Mouse (Mus musculus): ENCODE measurements around the gene Tfcp2. TPM values are rescaled to one million over a fixed set of nuclear protein-coding genes. Genes with fewer than 3 reads are reported as not detected.
"Not testable (repeated sequence)": the region's sequence is repeated elsewhere in the genome, so short reads cannot be mapped to it uniquely, and the experiment has no call there.

The Tfcp2 gene
- total RNA-seq, 4 experiments from 2014 or later, result 14.3 to 17.3 (median 15.6) TPM

DNA sequence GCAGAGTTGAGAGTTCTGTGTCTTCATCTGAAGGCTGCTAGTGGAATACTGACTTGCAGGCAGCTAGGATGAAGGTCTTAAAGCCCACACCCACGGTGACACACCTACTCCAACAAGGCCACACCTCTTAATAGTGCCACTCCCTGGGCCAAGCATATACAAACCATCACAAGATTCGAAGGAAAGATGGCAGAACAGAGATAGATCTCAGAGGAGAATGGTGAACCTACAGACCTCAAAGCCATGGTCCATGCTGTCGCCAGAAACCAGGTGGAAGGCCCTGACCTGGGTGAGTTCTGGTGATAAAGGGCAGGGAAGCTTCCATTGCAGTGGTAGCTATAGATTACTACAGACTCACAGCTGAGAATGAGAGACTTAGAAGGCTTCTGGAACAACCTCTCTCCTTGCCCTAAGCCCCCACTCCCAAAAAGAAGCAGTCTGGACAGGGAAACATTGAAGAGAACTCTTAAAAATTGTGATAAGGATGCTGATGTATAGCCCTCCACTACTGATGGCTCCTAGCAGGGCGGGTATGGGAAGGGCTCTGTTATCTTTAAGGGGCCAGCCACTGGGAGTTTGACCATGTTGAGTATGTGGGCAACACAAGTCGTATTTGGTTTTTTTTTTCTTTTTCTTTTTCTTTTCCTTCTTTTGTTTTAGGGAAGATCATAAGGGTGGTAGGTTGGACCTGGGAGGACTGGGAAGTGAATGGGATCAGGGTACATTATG is 6.1 kb upstream of the Tfcp2 start:
- DNase-seq (ENCODE audit: low spot score), result no peak

DNA sequence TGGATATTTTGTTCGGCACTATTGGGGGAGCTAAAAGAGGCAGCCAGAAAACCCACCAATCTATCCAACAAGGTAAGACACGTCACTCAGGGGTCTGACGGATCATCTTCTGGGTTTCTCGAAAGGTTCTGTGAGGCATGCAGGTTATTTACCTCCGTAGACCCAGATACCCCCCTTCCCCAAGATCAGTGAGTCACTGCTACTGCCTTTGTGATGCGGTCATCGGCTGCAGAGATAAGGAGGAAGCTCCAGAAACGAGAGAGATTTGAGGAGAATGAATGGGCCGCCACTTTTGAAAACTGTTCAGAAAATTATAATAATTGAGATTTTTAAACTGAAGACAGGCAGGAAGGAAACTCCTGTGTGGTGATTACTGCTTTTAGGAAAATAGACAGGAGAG is 4.6 kb upstream of the Tfcp2 start:
- DNase-seq (ENCODE audit: low spot score), result no peak

DNA sequence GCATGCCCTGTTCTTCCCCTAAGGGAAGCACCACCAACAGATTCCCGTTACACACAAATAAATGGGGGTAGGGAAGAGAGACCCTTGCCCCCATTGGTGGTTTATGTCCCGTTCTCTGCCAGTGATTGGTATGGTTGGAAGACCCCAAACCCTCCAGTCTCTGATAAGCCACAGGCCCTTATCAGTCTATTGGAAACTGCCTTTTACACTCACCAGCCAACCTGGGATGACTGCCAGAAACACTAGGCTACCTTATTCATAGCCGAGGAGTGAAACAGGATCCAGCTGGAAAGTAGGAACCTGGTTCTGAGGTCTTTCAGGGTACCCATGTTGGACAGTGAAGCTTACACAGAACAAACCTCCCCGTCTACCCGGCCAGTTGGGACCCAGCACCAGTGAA is 4.2 kb upstream of the Tfcp2 start:
- DNase-seq (ENCODE audit: low spot score), result peak; percentile 46

- DNase-seq (ENCODE audit: low spot score), result no peak
Observed at GRCm38 (mm10) chr15:100550280-100550679, 1.5 kb downstream of the Tfcp2 start.

- not testable (repeated sequence) for DNase-seq (ENCODE audit: low spot score)
Observed at GRCm38 (mm10) chr15:100543651-100544030, 8.2 kb downstream of the Tfcp2 start.

- not testable (repeated sequence) for DNase-seq (ENCODE audit: low spot score)
Observed at GRCm38 (mm10) chr15:100542876-100543650, 8.7 kb downstream of the Tfcp2 start.

DNA sequence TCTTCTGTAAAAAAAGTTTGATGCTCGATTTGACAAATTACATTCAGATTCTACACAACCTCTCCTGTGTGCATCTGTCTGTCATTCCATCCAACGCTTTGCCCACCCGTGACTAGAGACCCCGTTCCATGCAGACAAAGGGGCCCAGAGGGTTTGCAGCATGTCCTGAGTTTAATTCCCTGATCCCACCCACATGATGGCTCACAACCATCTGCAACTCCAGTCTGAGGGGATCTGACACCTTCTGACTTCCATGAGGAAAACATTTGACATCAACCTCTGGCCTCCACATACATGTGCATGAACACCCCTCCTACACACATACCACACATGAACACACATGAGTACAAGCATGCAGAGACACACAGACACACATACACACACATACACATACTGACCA is 10.4 kb downstream of the Tfcp2 start:
- DNase-seq (ENCODE audit: low spot score), result no peak

GRCm38 (mm10) chr15:100541001-100541400 is 10.8 kb downstream of the Tfcp2 start:
- DNase-seq (ENCODE audit: low spot score), result not testable (repeated sequence)

- DNase-seq (ENCODE audit: low spot score), result no peak
Observed at GRCm38 (mm10) chr15:100539411-100539810, 12.4 kb downstream of the Tfcp2 start.

- DNase-seq (ENCODE audit: low spot score), result peak; percentile 66
Observed at GRCm38 (mm10) chr15:100537913-100538312, 13.9 kb downstream of the Tfcp2 start.

DNA sequence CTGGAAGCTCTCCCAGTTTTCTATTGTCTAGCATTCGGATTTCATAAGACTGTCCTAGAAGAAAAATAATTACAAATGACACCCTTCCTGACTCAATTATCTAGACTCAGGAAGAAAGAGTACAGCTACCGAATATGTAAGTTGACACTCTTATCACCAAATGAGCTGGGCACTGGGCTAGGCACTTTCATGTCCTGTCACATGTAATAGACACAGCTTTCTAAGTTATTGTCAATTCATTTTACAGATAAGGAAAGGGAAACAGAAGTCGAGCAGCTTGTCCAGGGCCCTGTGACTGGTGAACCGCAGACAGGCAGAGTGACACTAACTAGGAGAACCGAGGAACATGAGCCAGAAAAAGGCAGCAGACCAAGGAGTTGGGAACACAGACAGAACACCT is 23.9 kb downstream of the Tfcp2 start:
- no peak for DNase-seq (ENCODE audit: low spot score)

GRCm38 (mm10) chr15:100525405-100525804 is 26.4 kb downstream of the Tfcp2 start:
- no peak for DNase-seq (ENCODE audit: low spot score)

DNA sequence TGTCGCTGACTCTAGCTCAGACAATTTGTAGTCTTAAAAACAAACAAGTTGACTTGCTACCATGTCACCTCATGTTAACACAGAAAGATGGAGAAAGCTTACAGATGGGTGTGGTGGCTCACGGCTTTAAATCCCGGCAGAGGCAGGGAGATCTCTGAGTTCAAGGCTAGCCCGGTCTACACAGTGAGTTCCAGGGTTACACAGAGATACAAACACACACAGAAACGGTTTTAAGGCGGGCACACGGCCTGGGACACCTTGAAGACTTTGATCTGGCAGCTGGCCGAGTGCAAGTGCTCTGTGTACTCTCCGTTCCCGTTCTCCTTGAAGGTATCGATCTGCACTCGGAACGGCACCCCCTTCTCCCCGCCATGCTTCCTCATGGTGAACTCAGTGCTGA is 31.5 kb downstream of the Tfcp2 start:
- DNase-seq (ENCODE audit: low spot score), result no peak

- DNase-seq (ENCODE audit: low spot score), result no peak
Observed at GRCm38 (mm10) chr15:100515121-100515520, 36.7 kb downstream of the Tfcp2 start.

- DNase-seq (ENCODE audit: low spot score), result no peak
Observed at GRCm38 (mm10) chr15:100513387-100513786, 38.4 kb downstream of the Tfcp2 start.

GRCm38 (mm10) chr15:100510072-100510471 is 41.7 kb downstream of the Tfcp2 start:
- no peak for DNase-seq (ENCODE audit: low spot score)

GRCm38 (mm10) chr15:100508454-100509167 is 43.2 kb downstream of the Tfcp2 start:
- DNase-seq (ENCODE audit: low spot score), result no peak

DNA sequence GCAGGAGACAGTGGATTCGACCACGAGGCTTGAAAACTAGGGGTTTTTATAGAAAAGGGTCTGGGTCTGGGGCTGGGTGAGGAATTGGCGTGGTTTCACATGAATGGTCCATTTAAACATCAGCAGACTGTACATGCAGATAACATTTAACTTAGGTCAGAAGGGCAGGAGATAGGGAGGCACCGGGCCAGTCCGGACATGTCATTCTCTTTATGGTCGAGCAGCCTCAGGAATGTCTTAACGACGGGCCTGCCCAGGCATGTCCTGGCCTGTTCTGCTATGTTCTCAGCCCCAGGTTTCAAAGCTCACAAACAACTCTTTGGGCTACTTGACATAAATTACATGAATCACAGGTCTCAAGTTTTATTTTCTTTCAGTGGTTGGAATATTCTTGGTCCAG is 52.3 kb downstream of the Tfcp2 start:
- not testable (repeated sequence) for DNase-seq (ENCODE audit: low spot score)

GRCm38 (mm10) chr15:100495102-100495501 is 56.7 kb downstream of the Tfcp2 start, which contains the start of gene Csrnp2:
Gene Csrnp2 (minus strand): TSS chr15:100495488.
- peak; percentile 89 for DNase-seq (ENCODE audit: low spot score)

GRCm38 (mm10) chr15:100494647-100495046 is 57.2 kb downstream of the Tfcp2 start:
- no peak for DNase-seq (ENCODE audit: low spot score)

- no peak for DNase-seq (ENCODE audit: low spot score)
Observed at GRCm38 (mm10) chr15:100491966-100492365, 59.8 kb downstream of the Tfcp2 start.

- no peak for DNase-seq (ENCODE audit: low spot score)
Observed at GRCm38 (mm10) chr15:100489263-100489662, 62.5 kb downstream of the Tfcp2 start.
